Mouse (Mus musculus) hindbrain, embryonic 11.5 days (tissue): ENCODE measurements at regions not wholly inside any gene's neighbourhood (a gene's known extent, or its start where the extent isn't known, plus 50 kb on each side); places are given as distances from the start of the nearest gene placed in this dataset.

Source experiments
- ATAC-seq: fragments of 200-750 bp; cut with Nextera tagmentation; 2 replicates; pipeline ENCODE4 v1.8.0; 2017; ENCODE audit warnings: mild to moderate bottlenecking, moderate TSS enrichment, moderate library complexity; ENCODE audit not compliant: low FRiP score
- DNase-seq: peaks from one replicate; pipeline ENCODE4 v3.0.0-alpha.2; 2015; ENCODE audit warnings: low spot score
- H3K27ac ChIP-seq: fragments of 300-500 bp; sonication (generic); 2 replicates; pipeline ENCODE4 v1.5.1; 2014; ENCODE audit warnings: mild to moderate bottlenecking, low read depth, low read length
- H3K27me3 ChIP-seq: fragments of 300-500 bp; sonication (generic); 2 replicates; pipeline ENCODE4 v1.6.1; 2014; ENCODE audit warnings: mild to moderate bottlenecking, low read length, moderate library complexity, mixed read lengths; ENCODE audit not compliant: control insufficient read depth, insufficient read depth
- H3K36me3 ChIP-seq: fragments of 300-500 bp; sonication (generic); 2 replicates; pipeline ENCODE4 v1.6.1; 2014; ENCODE audit warnings: mild to moderate bottlenecking, low read length, moderate library complexity, mixed read lengths; ENCODE audit not compliant: control insufficient read depth, insufficient read depth
- H3K4me1 ChIP-seq: fragments of 300-500 bp; sonication (generic); replicated peaks from 2 replicates; pipeline ENCODE4 v1.6.1; 2014; ENCODE audit warnings: low read length, mixed read lengths; ENCODE audit not compliant: control insufficient read depth, insufficient read depth
- H3K4me2 ChIP-seq: fragments of 300-500 bp; sonication (generic); replicated peaks from 2 replicates; pipeline ENCODE4 v1.6.1; 2014; ENCODE audit warnings: mild to moderate bottlenecking, low read depth, low read length
- H3K4me3 ChIP-seq: fragments of 300-500 bp; sonication (generic); 2 replicates; pipeline ENCODE4 v1.5.1; 2014; ENCODE audit warnings: low read depth, low read length
- H3K9ac ChIP-seq: fragments of 300-500 bp; sonication (generic); 2 replicates; pipeline ENCODE4 v1.6.1; 2014; ENCODE audit warnings: low read depth, low read length
- H3K9me3 ChIP-seq: fragments of 300-500 bp; sonication (generic); 2 replicates; pipeline ENCODE4 v1.6.1; 2016; ENCODE audit warnings: low read length; ENCODE audit not compliant: control insufficient read depth
- WGBS: fragments of 180-500 bp; shearing (Covaris S2); extraction: QIAGEN DNeasy Blood & Tissue Kit; methylation state at CpG from one replicate; pipeline ENCODE4 v1.1.7; 2014; 5-methylcytosine and 5-hydroxymethylcytosine counted together

- H3K36me3 ChIP-seq, result no peaks in the 10 kb centered on the region
- ATAC-seq, result no peak
- no peak overlapping the region for H3K4me3 ChIP-seq
- no peak overlapping the region for H3K9ac ChIP-seq
- H3K27ac ChIP-seq, result no peak overlapping the region
- H3K4me1 ChIP-seq, result no peaks in the 10 kb centered on the region
- no peak for DNase-seq
- H3K27me3 ChIP-seq, result no peaks in the 10 kb centered on the region
- H3K9me3 ChIP-seq, result no peaks in the 10 kb centered on the region
- no peak overlapping the region for H3K4me2 ChIP-seq
These were observed 177.2 kb upstream of the Id4 start for GRCm38 (mm10) chr13:48083807-48084206.

GRCm38 (mm10) chr13:48094275-48095035, 166.6 kb upstream of the Id4 start:
- H3K27ac ChIP-seq, result no peak overlapping the region

GRCm38 (mm10) chr13:48102156-48102555, 158.9 kb upstream of the Id4 start:
- WGBS, result 79% methylated on average over 8 of the region's 8 CpGs
- Histone ChIP-seq H3K4me1 (no peaks in the 10 kb centered on the region), H3K36me3 (no peaks in the 10 kb centered on the region), H3K4me2 (no peak overlapping the region), H3K9ac (no peak overlapping the region), H3K9me3 (no peaks in the 10 kb centered on the region), H3K4me3 (no peak overlapping the region), H3K27ac (no peak overlapping the region), H3K27me3 (no peaks in the 10 kb centered on the region)
- ATAC-seq (no peak), DNase-seq (no peak)

More at GRCm38 (mm10) chr13:48094275-48095035, 166.6 kb upstream of the Id4 start:
- no peak overlapping the region for H3K4me3 ChIP-seq
- H3K9me3 ChIP-seq, result no peaks in the 10 kb centered on the region
- H3K27me3 ChIP-seq, result no peaks in the 10 kb centered on the region
- H3K36me3 ChIP-seq, result no peaks in the 10 kb centered on the region
- no peak overlapping the region for H3K4me2 ChIP-seq
- H3K9ac ChIP-seq, result no peak overlapping the region
- 74% methylated on average over 16 of the region's 16 CpGs for WGBS
- H3K4me1 ChIP-seq, result no peaks in the 10 kb centered on the region
- ATAC-seq (no peak), DNase-seq (no peak)

GRCm38 (mm10) chr13:48102576-48102975, 158.5 kb upstream of the Id4 start:
- H3K4me3 ChIP-seq, result no peak overlapping the region
- no peaks in the 10 kb centered on the region for H3K27me3 ChIP-seq
- H3K4me1 ChIP-seq, result no peaks in the 10 kb centered on the region
- no peak for DNase-seq
- no peak overlapping the region for H3K4me2 ChIP-seq
- no peak overlapping the region for H3K9ac ChIP-seq
- H3K9me3 ChIP-seq, result no peaks in the 10 kb centered on the region
- H3K27ac ChIP-seq, result no peak overlapping the region
- no peak for ATAC-seq
- no peaks in the 10 kb centered on the region for H3K36me3 ChIP-seq
- WGBS, result 64% methylated on average over 7 of the region's 7 CpGs

- H3K4me3 ChIP-seq, result no peak overlapping the region
- WGBS, result 67% methylated on average over 6 of the region's 6 CpGs
- ATAC-seq (no peak), DNase-seq (no peak)
- H3K27me3 ChIP-seq, result no peaks in the 10 kb centered on the region
- H3K4me2 ChIP-seq, result no peak overlapping the region
- no peak overlapping the region for H3K27ac ChIP-seq
- no peaks in the 10 kb centered on the region for H3K4me1 ChIP-seq
- H3K9me3 ChIP-seq, result no peaks in the 10 kb centered on the region
- no peak overlapping the region for H3K9ac ChIP-seq
- no peaks in the 10 kb centered on the region for H3K36me3 ChIP-seq
These were observed 156.3 kb upstream of the Id4 start for GRCm38 (mm10) chr13:48104766-48105165.

- Histone ChIP-seq H3K9ac (no peak overlapping the region), H3K4me3 (no peak overlapping the region), H3K27ac (no peak overlapping the region), H3K9me3 (no peaks in the 10 kb centered on the region), H3K27me3 (no peaks in the 10 kb centered on the region), H3K4me2 (no peak overlapping the region), H3K36me3 (no peaks in the 10 kb centered on the region), H3K4me1 (no peaks in the 10 kb centered on the region)
- WGBS, result 60% methylated on average over 5 of the region's 5 CpGs
- ATAC-seq (no peak), DNase-seq (no peak)
These were observed 154.1 kb upstream of the Id4 start for GRCm38 (mm10) chr13:48106946-48107345.

- WGBS, result 84% methylated on average over 7 of the region's 7 CpGs
These were observed 145.1 kb upstream of the Id4 start for GRCm38 (mm10) chr13:48115890-48116289.

GRCm38 (mm10) chr13:48126582-48126981, 134.4 kb upstream of the Id4 start:
- Histone ChIP-seq H3K27me3 (no peaks in the 10 kb centered on the region), H3K9me3 (no peaks in the 10 kb centered on the region), H3K9ac (no peak overlapping the region), H3K27ac (no peak overlapping the region), H3K4me2 (no peak overlapping the region), H3K4me1 (0 out of 2 replicates have a peak, but pooled peaks cover 6% of the 10 kb centered on the region), H3K4me3 (no peak overlapping the region), H3K36me3 (no peaks in the 10 kb centered on the region)
- peak; percentile 29; the same call in 1 of the 2 replicates for ATAC-seq
- no peak for DNase-seq
- WGBS, result 53% methylated on average over 6 of the region's 6 CpGs

More at GRCm38 (mm10) chr13:48115890-48116289, 145.1 kb upstream of the Id4 start:
- Histone ChIP-seq H3K4me1 (no peaks in the 10 kb centered on the region), H3K36me3 (no peaks in the 10 kb centered on the region), H3K9ac (no peak overlapping the region), H3K9me3 (no peaks in the 10 kb centered on the region), H3K4me2 (no peak overlapping the region), H3K27me3 (no peaks in the 10 kb centered on the region), H3K27ac (no peak overlapping the region), H3K4me3 (no peak overlapping the region)
- DNase-seq (no peak), ATAC-seq (no peak)

- DNase-seq, result peak; percentile 80
- H3K4me2 ChIP-seq, result 0 out of 2 replicates have a peak overlapping the region, but pooled peaks have one; percentile 22
- peak; percentile 92 for ATAC-seq
- H3K4me3 ChIP-seq, result no peak overlapping the region
- H3K9me3 ChIP-seq, result no peaks in the 10 kb centered on the region
- no peaks in the 10 kb centered on the region for H3K27me3 ChIP-seq
- H3K27ac ChIP-seq, result peak overlapping the region; percentile 67
- no peak overlapping the region for H3K9ac ChIP-seq
- no peaks in the 10 kb centered on the region for H3K36me3 ChIP-seq
- under 1% methylated on average over 17 of the region's 17 CpGs for WGBS
- 0 out of 2 replicates have a peak, but pooled peaks cover 6% of the 10 kb centered on the region for H3K4me1 ChIP-seq
These were observed 130.3 kb upstream of the Id4 start for GRCm38 (mm10) chr13:48130724-48131123.
